Mouse (Mus musculus): ENCODE data around the gene Tbpl1. TPM values are rescaled to one million over a fixed set of nuclear protein-coding genes. Genes with fewer than 3 reads are reported as not detected.

The Tbpl1 gene
- 63.2 and 72.6 TPM in 2 replicates for polyA plus RNA-seq (2012; ENCODE audit: low replicate concordance)

GRCm38 (mm10) chr10:22731272-22732093 lies at the start of gene Tbpl1:
Gene Tbpl1, minus strand, starts transcription at chr10:22731938.

Other genes with a start within 250 kb of the Tbpl1 start
- gene Slc2a12, start 86.9 kb downstream of the Tbpl1 start, polyA plus RNA-seq (2012; ENCODE audit: low replicate concordance): not detected in 2 replicates
- 4.8 and 6.6 TPM in 2 replicates for gene Tcf21, start 88.2 kb upstream of the Tbpl1 start, polyA plus RNA-seq (2012; ENCODE audit: low replicate concordance)

Data from leukemia stem cell, adult 10-12 weeks (primary cell).